Mouse (Mus musculus) CH12.LX (cell line): ENCODE data around the gene Ormdl2. TPM values are rescaled to one million over a fixed set of nuclear protein-coding genes. Genes with fewer than 3 reads are reported as not detected.

ENCODE experiments used
- DNase-seq: peaks from one replicate; pipeline ENCODE4 v3.0.0-alpha.2; 2013; ENCODE audit errors: extremely low read depth
- H3K27ac ChIP-seq: 2 replicates; pipeline ENCODE4 v1.5.1; 2012; ENCODE audit warnings: low read depth, mild to moderate bottlenecking, control low read depth, moderate library complexity; ENCODE audit not compliant: insufficient read depth
- H3K27me3 ChIP-seq: replicated peaks from 2 replicates; pipeline ENCODE3; 2012; ENCODE audit warnings: inconsistent platforms
- H3K36me3 ChIP-seq, 2 experiments: replicated peaks in 1 of 2; 2 replicates each; pipeline versions ENCODE3 to v1.6.1; 2012; ENCODE audit warnings: inconsistent platforms in 1 of 2, low read length in 1 of 2, mild to moderate bottlenecking in 1 of 2, mixed read lengths in 1 of 2, moderate library complexity in 1 of 2; ENCODE audit not compliant: control insufficient read depth in 1 of 2, insufficient read depth in 1 of 2
- H3K4me1 ChIP-seq, 2 experiments: 2 replicates each; pipeline ENCODE4 v1.6.1; 2012; ENCODE audit warnings: inconsistent platforms in 1 of 2, moderate library complexity in 1 of 2; ENCODE audit not compliant: insufficient read depth in 2 of 2, control insufficient read depth in 1 of 2
- H3K4me2 ChIP-seq: 2 replicates; pipeline ENCODE4 v1.6.1; 2012; ENCODE audit warnings: low read depth, mild to moderate bottlenecking, control low read depth; ENCODE audit not compliant: poor library complexity, insufficient read depth, severe bottlenecking
- H3K4me3 ChIP-seq, 3 experiments: fragments of 150-350 bp in 1 of 3; sonication (generic) in 1 of 3; replicated peaks in 1 of 3; 2 replicates each; pipeline versions ENCODE3 to v1.5.1; 2011 to 2012; ENCODE audit warnings: low read depth in 2 of 3, low read length in 2 of 3, mild to moderate bottlenecking in 2 of 3, moderate library complexity in 2 of 3, control low read depth in 1 of 3, improper control_type of control experiment in 1 of 3, inconsistent platforms in 1 of 3, mixed read lengths in 1 of 3; ENCODE audit not compliant: poor library complexity in 1 of 3
- H3K79me2 ChIP-seq: replicated peaks from 2 replicates; pipeline ENCODE4 v1.6.1; 2012; ENCODE audit warnings: mild to moderate bottlenecking, moderate library complexity; ENCODE audit not compliant: control insufficient read depth, poor library complexity, insufficient read depth, severe bottlenecking; ENCODE audit errors: extremely low read depth
- H3K9ac ChIP-seq: 2 replicates; pipeline ENCODE4 v1.6.1; 2012; ENCODE audit warnings: low read depth, mild to moderate bottlenecking, control low read depth, moderate library complexity; ENCODE audit not compliant: insufficient read depth
- H3K9me3 ChIP-seq: replicated peaks from 2 replicates; pipeline ENCODE3; 2012; ENCODE audit warnings: low read length, inconsistent platforms, mixed read lengths
- BHLHE40 ChIP-seq: IDR thresholded peaks from 2 replicates; pipeline ENCODE4 v1.6.1; 2011; ENCODE audit warnings: mild to moderate bottlenecking, low read depth, low read length, improper control_type of control experiment
- CTCF ChIP-seq, 2 experiments: IDR thresholded peaks in 1 of 2; conservative IDR thresholded peaks in 1 of 2; 2 replicates each; pipeline ENCODE4 v1.5.1; 2011 to 2012; ENCODE audit warnings: low read depth in 2 of 2, low read length in 2 of 2, improper control_type of control experiment in 1 of 2, inconsistent platforms in 1 of 2, mild to moderate bottlenecking in 1 of 2, moderate library complexity in 1 of 2
- E2F4 ChIP-seq: IDR thresholded peaks from 2 replicates; pipeline ENCODE4 v1.6.1; 2011; ENCODE audit warnings: low read depth, low read length, improper control_type of control experiment; ENCODE audit not compliant: insufficient replicate concordance
- EP300 ChIP-seq: IDR thresholded peaks from 2 replicates; pipeline ENCODE4 v1.6.1; 2011; ENCODE audit warnings: low read length, improper control_type of control experiment
- GABPA ChIP-seq: IDR thresholded peaks from 2 replicates; pipeline ENCODE4 v1.6.1; 2012; ENCODE audit warnings: low read depth, low read length, improper control_type of control experiment, inconsistent platforms; ENCODE audit not compliant: insufficient replicate concordance
- IRF4 ChIP-seq: IDR thresholded peaks from 2 replicates; pipeline ENCODE4 v1.6.1; 2014; ENCODE audit warnings: low read depth, mild to moderate bottlenecking, inconsistent platforms, low read length, improper control_type of control experiment
- MAFK ChIP-seq: IDR thresholded peaks from 2 replicates; pipeline ENCODE4 v1.6.1; 2011; ENCODE audit warnings: low read length, improper control_type of control experiment; ENCODE audit not compliant: insufficient replicate concordance
- MXI1 ChIP-seq: IDR thresholded peaks from 2 replicates; pipeline ENCODE4 v1.6.1; 2011; ENCODE audit warnings: mild to moderate bottlenecking, low read depth, low read length, improper control_type of control experiment
- MYC ChIP-seq: IDR thresholded peaks from 2 replicates; pipeline ENCODE4 v1.6.1; 2011; ENCODE audit warnings: low read depth, mild to moderate bottlenecking, improper control_type of control experiment, low read length
- NELFE ChIP-seq: IDR thresholded peaks from 2 replicates; pipeline ENCODE4 v1.6.1; 2011; ENCODE audit warnings: low read depth, low read length, improper control_type of control experiment
- NRF1 ChIP-seq: IDR thresholded peaks from 2 replicates; pipeline ENCODE4 v1.6.1; 2014; ENCODE audit warnings: low read depth, mild to moderate bottlenecking, inconsistent platforms, low read length, improper control_type of control experiment, moderate library complexity
- POLR2A ChIP-seq: IDR thresholded peaks from 2 replicates; pipeline ENCODE4 v1.6.1; 2011; ENCODE audit warnings: low read depth, mild to moderate bottlenecking, improper control_type of control experiment, low read length
- RAD21 ChIP-seq: IDR thresholded peaks from 2 replicates; pipeline ENCODE4 v1.6.1; 2011; ENCODE audit warnings: low read depth, mild to moderate bottlenecking, low read length, improper control_type of control experiment, moderate library complexity
- SMC3 ChIP-seq: IDR thresholded peaks from 2 replicates; pipeline ENCODE4 v1.6.1; 2011; ENCODE audit warnings: low read depth, low read length, improper control_type of control experiment
- TCF12 ChIP-seq: IDR thresholded peaks from 2 replicates; pipeline ENCODE4 v1.6.1; 2014; ENCODE audit warnings: low read depth, mild to moderate bottlenecking, inconsistent platforms, low read length, improper control_type of control experiment
- UBTF ChIP-seq: IDR thresholded peaks from 2 replicates; pipeline ENCODE4 v1.6.1; 2012; ENCODE audit warnings: low read depth, mild to moderate bottlenecking, inconsistent platforms, low read length, improper control_type of control experiment, moderate library complexity
- USF1 ChIP-seq: IDR thresholded peaks from 2 replicates; pipeline ENCODE4 v1.6.1; 2014; ENCODE audit warnings: low read depth, mild to moderate bottlenecking, inconsistent platforms, low read length, improper control_type of control experiment
- USF2 ChIP-seq: conservative IDR thresholded peaks from 2 replicates; pipeline ENCODE4 v1.6.1; 2011; ENCODE audit warnings: low read depth, low read length, improper control_type of control experiment
- ZC3H11A ChIP-seq: IDR thresholded peaks from 2 replicates; pipeline ENCODE4 v1.6.1; 2012; ENCODE audit warnings: low read depth, mild to moderate bottlenecking, inconsistent platforms, low read length, improper control_type of control experiment
- ZMIZ1 ChIP-seq: IDR thresholded peaks from 2 replicates; pipeline ENCODE4 v1.6.1; 2012; ENCODE audit warnings: low read depth, mild to moderate bottlenecking, inconsistent platforms, low read length, improper control_type of control experiment
- ZNF384 ChIP-seq: IDR thresholded peaks from 2 replicates; pipeline ENCODE4 v1.6.1; 2012; ENCODE audit warnings: low read depth, low read length, improper control_type of control experiment, inconsistent platforms
- dilution Hi-C: fragments of 300-500 bp; cut with MboI; formaldehyde crosslinking; loops from 2 replicates; pipeline ENCODE4 v1.14.3; 2020; ENCODE audit warnings: low sequenced_read_pairs; ENCODE audit not compliant: extremely low pct_unique_long_range_greater_than_20kb, extremely low pct_ligation_motif_present
- in situ Hi-C: fragments of 300-500 bp; cut with MboI; formaldehyde crosslinking; loops from 3 replicates; pipeline ENCODE4 v1.14.3; 2019; ENCODE audit warnings: low sequenced_read_pairs, low pct_ligation_motif_present, low pct_unique_long_range_greater_than_20kb, mixed read lengths
- polyA plus RNA-seq: library from polyadenylated mRNA; unstranded; fragments of >175 nt; gene quantifications from 2 replicates; pipeline ENCODE4 v1.2.1, GENCODE M21; 2012; ENCODE audit warnings: low read depth; ENCODE audit not compliant: insufficient read length
- total RNA-seq, 2 experiments: library from RNA; depleted of rRNA; stranded (reverse); fragments of 300-350 nt in 1 of 2; fragments of >200 nt in 1 of 2; gene quantifications; 2 replicates each; pipeline ENCODE4 v1.2.3; 2012 to 2014

Gene Ormdl2
- total and polyA plus RNA-seq, 3 experiments, result 56.1 to 116 (median 65.8) TPM

DNA sequence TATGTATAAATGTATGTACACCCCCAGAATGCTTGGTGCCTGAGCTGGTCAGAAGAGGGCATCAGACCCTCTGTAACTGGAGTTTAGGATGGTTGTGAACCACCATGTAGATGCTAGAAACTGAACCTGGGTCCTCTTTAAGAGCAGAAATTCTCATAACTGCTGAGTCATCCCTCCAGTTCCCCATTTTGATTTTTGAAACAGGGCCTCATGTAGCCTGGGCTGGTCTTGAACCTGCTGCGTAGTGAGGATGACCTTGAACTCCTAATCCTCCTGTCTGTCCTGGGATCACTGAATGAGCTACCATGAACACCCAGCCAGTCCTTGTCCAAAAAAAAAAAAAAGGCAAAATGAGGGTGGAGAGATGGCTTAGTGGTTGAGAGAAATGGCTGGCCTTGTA, 28.2 kb downstream of the Ormdl2 start:
- no peaks in the 10 kb centered on the region for H3K36me3 ChIP-seq
- no peaks in the 10 kb centered on the region for H3K9me3 ChIP-seq
- H3K27ac ChIP-seq, result no peak overlapping the region
- no peak overlapping the region for H3K9ac ChIP-seq
- no peaks in the 10 kb centered on the region for H3K27me3 ChIP-seq
- DNase-seq, result no peak
- peaks cover 8 to 31% of the 10 kb centered on the region in 2 experiments; a peak in 3 of 4 replicates for H3K4me1 ChIP-seq
- H3K79me2 ChIP-seq, result no peaks in the 10 kb centered on the region
- dilution Hi-C loops (no loop called here), in situ Hi-C loops (no loop called here)
- TF ChIP-seq MAFK, result peak; percentile 73; the same call in 1 of the 2 replicates
- no peak for TF ChIP-seq ZNF384
- H3K4me2 ChIP-seq, result no peak overlapping the region
- H3K4me3 ChIP-seq, result no peak overlapping the region

DNA sequence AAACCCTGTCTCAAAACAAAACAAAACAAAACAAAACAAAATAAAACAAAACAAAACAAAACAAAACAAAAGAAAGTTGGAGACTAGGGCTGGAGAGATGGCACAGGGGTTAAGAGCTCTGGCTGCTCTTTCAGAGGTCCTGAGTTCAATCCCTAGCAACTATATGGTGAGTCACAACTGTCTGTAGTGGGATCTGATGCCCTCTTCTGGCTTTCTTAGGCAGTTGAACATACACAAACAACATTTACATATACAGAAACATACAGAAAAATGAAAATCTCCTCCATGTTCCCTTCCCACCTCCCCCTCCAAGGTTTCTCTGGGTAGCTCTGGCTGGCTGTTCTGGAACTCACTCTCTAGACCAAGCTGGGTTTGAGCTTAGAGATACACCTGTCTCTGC, 29.4 kb downstream of the Ormdl2 start:
- in situ Hi-C loops, result no loop called here
- H3K4me1 ChIP-seq, result peaks cover 8 to 31% of the 10 kb centered on the region in 2 experiments; a peak in 3 of 4 replicates
- no peak for DNase-seq

DNA sequence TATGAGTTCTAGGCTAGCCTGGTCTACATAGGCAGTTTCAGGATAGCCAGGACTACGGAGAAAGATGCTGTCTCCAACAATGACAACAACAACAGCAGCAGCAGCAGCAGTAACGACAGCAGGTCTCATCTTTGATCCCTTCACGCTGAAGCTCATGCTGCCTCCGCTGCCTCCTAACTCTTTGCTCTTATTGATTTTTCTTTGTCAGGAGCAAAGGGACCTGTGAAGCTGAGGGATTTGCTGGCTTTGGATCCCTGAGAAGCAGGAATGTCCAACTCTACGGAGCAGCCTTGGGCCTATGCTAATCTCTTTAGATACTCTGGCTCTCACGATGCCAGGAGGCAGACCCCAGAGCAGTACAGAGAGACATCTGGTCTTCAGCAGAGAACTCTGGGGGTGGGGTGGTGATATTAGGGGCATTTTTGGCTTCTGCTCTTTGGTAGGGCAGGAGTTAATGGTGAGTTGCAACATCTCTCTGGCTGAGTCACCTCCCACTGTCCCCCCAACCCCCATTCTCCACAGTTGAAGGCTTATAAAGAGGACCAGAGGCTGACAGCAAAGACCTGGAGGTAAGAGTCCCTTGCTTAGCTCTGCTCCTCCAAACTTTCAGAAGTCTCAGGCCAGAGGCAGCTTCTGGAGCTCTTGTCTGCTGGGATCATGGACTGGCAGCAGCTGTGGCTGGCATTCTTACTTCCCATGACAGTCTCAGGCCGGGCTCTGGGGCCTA, 30.9 kb downstream of the Ormdl2 start, which contains the start of gene Mmp19:
Gene Mmp19, plus strand, starts transcription at position 513 of the 727 bp plus-strand sequence.
- in situ Hi-C loops, result no loop called here
- H3K27me3 ChIP-seq, result no peaks in the 10 kb centered on the region
- no peaks in the 10 kb centered on the region for H3K36me3 ChIP-seq
- H3K27ac ChIP-seq, result no peak within 1 kb of the TSS
- no peak within 1 kb of the TSS for H3K4me3 ChIP-seq
- no peak within 1 kb of the TSS for H3K4me2 ChIP-seq
- no peaks in the 10 kb centered on the region for H3K9me3 ChIP-seq
- H3K79me2 ChIP-seq, result no peaks in the 10 kb centered on the region
- DNase-seq, result no peak
- dilution Hi-C loops, result no loop called here
- no peak within 1 kb of the TSS for H3K9ac ChIP-seq
- peaks cover 7 to 24% of the 10 kb centered on the region in 2 experiments; a peak in 3 of 4 replicates for H3K4me1 ChIP-seq
- TF ChIP-seq UBTF, result no peak
- no peak for TF ChIP-seq USF2
- no peak for TF ChIP-seq E2F4
- TF ChIP-seq ZNF384, result no peak
- TF ChIP-seq SMC3, result no peak
- no peak for TF ChIP-seq NRF1
- no peak for TF ChIP-seq MAFK
- no peak for TF ChIP-seq IRF4
- TF ChIP-seq GABPA, result no peak
- TF ChIP-seq NELFE, result no peak
- no peak for TF ChIP-seq BHLHE40
- TF ChIP-seq POLR2A, result no peak
- no peak for TF ChIP-seq TCF12
- TF ChIP-seq ZMIZ1, result no peak
- TF ChIP-seq ZC3H11A, result no peak
- no peak for TF ChIP-seq MYC
- TF ChIP-seq USF1, result no peak
- no peak for TF ChIP-seq MXI1
- no peak for TF ChIP-seq EP300
- TF ChIP-seq, all 38 proteins: peak for 0

More for the DNA sequence above, 29.4 kb downstream of the Ormdl2 start:
- H3K27me3 ChIP-seq, result no peaks in the 10 kb centered on the region
- no peaks in the 10 kb centered on the region for H3K36me3 ChIP-seq
- no peak overlapping the region for H3K4me2 ChIP-seq
- H3K9me3 ChIP-seq, result no peaks in the 10 kb centered on the region
- TF ChIP-seq TCF12 (no peak), MYC (no peak), RAD21 (peak; percentile 7), CTCF (conservative IDR thresholded peaks at IDR 0.05 in 1 of 2, IDR thresholded peaks at IDR 0.05 in 1 of 2; ENCODE audit: low read depth in 2 of 2, low read length in 2 of 2) (peak in 1 of 2 experiments; percentile 26; a peak in 1 of 4 replicates), USF1 (no peak)
- no peak overlapping the region for H3K27ac ChIP-seq
- dilution Hi-C loops, result no loop called here
- H3K4me3 ChIP-seq, result no peak overlapping the region
- H3K79me2 ChIP-seq, result no peaks in the 10 kb centered on the region
- no peak overlapping the region for H3K9ac ChIP-seq
